Mouse (Mus musculus) heart, adult 2 months (tissue): ENCODE data around the gene Ehd1. TPM values are rescaled to one million over a fixed set of nuclear protein-coding genes. Genes with fewer than 3 reads are reported as not detected.

Experiments used
- DNase-seq, 2 experiments: peaks; one replicate each; pipeline ENCODE4 v3.0.0; 2021
- H3K27ac ChIP-seq: fragments of 200-600 bp; 2 replicates; pipeline ENCODE4 v1.8.1; 2022
- H3K27me3 ChIP-seq: fragments of 200-500 bp; 2 replicates; pipeline ENCODE4 v1.6.1; 2012; ENCODE audit warnings: mild to moderate bottlenecking, low read length, inconsistent platforms, mixed read lengths; ENCODE audit not compliant: control insufficient read depth, insufficient read depth
- H3K36me3 ChIP-seq: fragments of 200-500 bp; 2 replicates; pipeline ENCODE4 v1.6.1; 2012; ENCODE audit warnings: low read length, inconsistent platforms; ENCODE audit not compliant: control insufficient read depth, insufficient read depth
- H3K4me1 ChIP-seq: fragments of 200-500 bp; 2 replicates; pipeline ENCODE4 v1.6.1; 2011; ENCODE audit warnings: low read length; ENCODE audit not compliant: control insufficient read depth, insufficient read depth
- H3K4me3 ChIP-seq: fragments of 200-600 bp; 2 replicates; pipeline ENCODE4 v1.8.1; 2022
- H3K79me2 ChIP-seq: fragments of 200-500 bp; replicated peaks from 2 replicates; pipeline ENCODE4 v1.6.1; 2012; ENCODE audit warnings: mild to moderate bottlenecking, inconsistent platforms, low read length, moderate library complexity, mixed read lengths; ENCODE audit not compliant: control insufficient read depth, insufficient read depth
- H3K9ac ChIP-seq: fragments of 200-500 bp; 2 replicates; pipeline ENCODE4 v1.6.1; 2012; ENCODE audit warnings: low read depth, mild to moderate bottlenecking, control low read depth, inconsistent platforms, low read length, mixed read lengths
- CTCF ChIP-seq: fragments of 200-600 bp; IDR thresholded peaks from 2 replicates; pipeline ENCODE4 v1.8.1; 2022; ENCODE audit warnings: antibody characterized with exemption, mild to moderate bottlenecking, moderate library complexity
- EP300 ChIP-seq: fragments of 200-500 bp; IDR thresholded peaks from 2 replicates; pipeline ENCODE4 v1.6.1; 2011; ENCODE audit warnings: low read depth, low read length, control low read depth; ENCODE audit not compliant: insufficient read depth
- POLR2A ChIP-seq: fragments of 200-500 bp; IDR thresholded peaks from 2 replicates; pipeline ENCODE4 v1.6.1; 2011; ENCODE audit warnings: mild to moderate bottlenecking, low read depth, low read length, control low read depth; ENCODE audit not compliant: insufficient read depth
- WGBS: fragments of 180-500 bp; shearing (Covaris S2); methylation state at CpG from one replicate; pipeline ENCODE4 v1.1.7; 2018; 5-methylcytosine and 5-hydroxymethylcytosine counted together
- intact Hi-C: fragments of 180-260 bp; cut with DNase I; formaldehyde crosslinking; loops from one replicate; pipeline ENCODE4 v1.15.1; 2025
- polyA plus RNA-seq: library from polyadenylated mRNA; depleted of rRNA; stranded (reverse); fragments of >200 nt; gene quantifications from 2 replicates; pipeline ENCODE4 v1.2.3, GENCODE M21; 2012
- total RNA-seq, 2 experiments: library from RNA; stranded (reverse); gene quantifications; 2 replicates each; pipeline ENCODE4 v1.2.3; 2021

Ehd1 gene
- total and polyA plus RNA-seq, 3 experiments: 98.0 to 142 (median 120) TPM

DNA sequence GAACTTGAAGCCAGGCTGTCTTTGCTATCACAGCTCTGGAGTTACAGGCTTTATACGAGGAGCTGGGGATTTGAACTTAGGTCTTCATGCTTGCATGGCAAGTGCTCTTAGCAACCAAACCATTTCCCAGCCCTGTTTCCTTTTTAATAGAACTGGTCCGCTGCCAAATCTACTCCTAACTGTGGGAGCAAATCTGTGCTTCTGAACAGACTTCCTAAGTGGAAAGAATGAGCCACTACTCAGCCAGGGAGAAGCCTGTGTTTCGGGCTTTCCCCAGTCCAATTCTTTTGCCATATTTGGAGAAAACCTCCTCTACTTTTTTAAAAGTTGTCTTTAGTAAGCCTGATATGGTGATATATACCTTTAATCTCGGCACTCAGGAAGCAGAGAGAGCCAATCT lies 3.8 kb upstream of the Ehd1 start:
- intact Hi-C loops: no loop called here
- Histone ChIP-seq H3K4me3 (no peak overlapping the region), H3K79me2 (no peaks in the 10 kb centered on the region), H3K27me3 (no peaks in the 10 kb centered on the region), H3K36me3 (no peaks in the 10 kb centered on the region), H3K9ac (no peak overlapping the region), H3K4me1 (peaks cover 13% of the 10 kb centered on the region), H3K27ac (peak overlapping the region; percentile 77)
- no peak for DNase-seq
- WGBS: 30% methylated on average over 4 of the region's 4 CpGs
- 0 out of 2 replicates have a peak, but pooled peaks have one; percentile 19 for TF ChIP-seq POLR2A
- no peak for TF ChIP-seq CTCF
- TF ChIP-seq EP300: no peak

DNA sequence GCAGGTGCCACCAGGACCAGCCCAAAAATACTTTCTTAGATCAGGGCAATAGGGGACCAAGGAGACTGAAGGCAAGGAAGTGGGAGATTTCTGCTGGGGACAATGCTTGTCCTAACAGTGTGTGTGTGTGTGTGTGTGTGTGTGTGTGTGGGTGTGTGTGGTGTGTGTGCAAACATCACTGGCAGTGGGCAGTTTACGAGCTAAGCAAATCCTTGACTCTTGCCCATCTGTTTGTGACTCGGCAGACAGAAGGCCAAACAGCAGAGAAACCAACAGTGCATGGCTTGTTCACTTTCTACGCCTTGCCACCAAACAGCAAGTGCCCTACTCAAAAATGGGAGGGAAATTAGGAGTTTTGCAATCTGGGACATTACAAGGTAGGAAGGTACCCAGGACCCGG lies 2.9 kb upstream of the Ehd1 start:
- no peaks in the 10 kb centered on the region for H3K36me3 ChIP-seq
- TF ChIP-seq CTCF (no peak), POLR2A (no peak), EP300 (no peak)
- no peak overlapping the region for H3K4me3 ChIP-seq
- intact Hi-C loops: no loop called here
- peak overlapping the region; percentile 77 for H3K27ac ChIP-seq
- no peaks in the 10 kb centered on the region for H3K27me3 ChIP-seq
- no peaks in the 10 kb centered on the region for H3K79me2 ChIP-seq
- WGBS: 75% methylated on average over 4 of the region's 4 CpGs
- no peak for DNase-seq
- H3K4me1 ChIP-seq: peaks cover 12% of the 10 kb centered on the region
- no peak overlapping the region for H3K9ac ChIP-seq

GRCm38 (mm10) chr19:6273998-6274608 lies 2.4 kb upstream of the Ehd1 start:
- TF ChIP-seq POLR2A (no peak; the same call in 1 of the 2 replicates), EP300 (no peak), CTCF (no peak)
- 76% methylated on average over 13 of the region's 13 CpGs for WGBS
- Histone ChIP-seq H3K36me3 (no peaks in the 10 kb centered on the region), H3K4me3 (no peak overlapping the region), H3K27me3 (no peaks in the 10 kb centered on the region), H3K9ac (no peak overlapping the region), H3K4me1 (peaks cover 12% of the 10 kb centered on the region), H3K79me2 (no peaks in the 10 kb centered on the region), H3K27ac (peak overlapping the region; percentile 77)
- intact Hi-C loops: no loop called here
- DNase-seq: peak in 1 of 2 experiments; percentile 44

- TF ChIP-seq CTCF (no peak), EP300 (no peak), POLR2A (no peak)
- peak overlapping the region; percentile 77 for H3K27ac ChIP-seq
- peak overlapping the region; percentile 43 for H3K9ac ChIP-seq
- peak overlapping the region; percentile 42 for H3K4me3 ChIP-seq
- peak in 1 of 2 experiments; percentile 72 for DNase-seq
- no peaks in the 10 kb centered on the region for H3K27me3 ChIP-seq
- H3K79me2 ChIP-seq: peaks cover 1% of the 10 kb centered on the region; the same call in 1 of the 2 replicates
- H3K4me1 ChIP-seq: peaks cover 21% of the 10 kb centered on the region
- intact Hi-C loops: loop anchor here (1.0 kb wide), 1 partner anchor 26 kb away; no protein-coding TSS in a partner anchor
- H3K36me3 ChIP-seq: peaks cover 8% of the 10 kb centered on the region
- 12% methylated on average over 15 of the region's 15 CpGs for WGBS
These were observed 660 bp upstream of the Ehd1 start for GRCm38 (mm10) chr19:6275740-6276389.

DNA sequence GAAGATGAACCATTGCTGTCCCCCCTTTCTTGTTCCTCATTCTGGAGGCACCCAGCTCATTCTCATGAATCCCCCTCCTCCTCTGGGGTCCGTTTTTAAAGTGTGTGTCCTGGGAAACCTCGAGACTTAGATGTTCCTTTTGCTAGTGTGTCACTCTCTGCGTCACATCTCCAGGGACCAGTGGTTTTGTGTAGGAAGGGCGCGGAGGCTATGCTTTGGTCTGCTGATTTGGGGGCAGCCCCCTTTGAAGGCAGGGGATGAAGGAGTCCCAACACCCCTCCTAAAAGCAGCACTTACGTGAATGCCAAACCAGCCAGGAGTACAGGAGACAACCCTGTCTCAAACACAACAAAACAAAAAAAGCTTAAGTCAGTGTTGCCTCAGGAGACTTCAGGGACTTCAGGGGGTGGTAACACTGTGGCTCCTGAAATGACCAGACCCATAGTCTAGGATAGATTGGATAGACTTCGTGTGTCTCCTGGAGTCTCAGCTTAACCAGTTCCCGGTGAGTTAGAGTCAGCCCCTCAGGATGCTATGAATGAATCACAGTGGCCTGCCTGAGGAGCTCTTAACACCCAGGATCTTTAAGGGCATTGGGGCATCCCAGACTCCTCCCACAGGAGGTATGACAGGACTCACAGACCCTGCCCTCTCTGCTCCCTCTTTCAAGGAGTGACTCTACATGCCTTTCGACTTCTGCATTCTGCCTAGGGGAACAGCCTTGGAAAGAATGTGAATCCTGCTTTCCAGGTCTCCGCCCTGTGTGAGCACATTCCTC lies 1.3 kb downstream of the Ehd1 start:
- TF ChIP-seq POLR2A (peak; percentile 96), CTCF (no peak), EP300 (peak; percentile 85)
- Histone ChIP-seq H3K9ac (peak overlapping the region; percentile 98), H3K4me1 (peaks cover 26% of the 10 kb centered on the region), H3K27ac (peak overlapping the region; percentile 98), H3K27me3 (no peaks in the 10 kb centered on the region), H3K4me3 (peak overlapping the region; percentile 92), H3K36me3 (peaks cover 24% of the 10 kb centered on the region), H3K79me2 (peaks cover 3% of the 10 kb centered on the region)
- WGBS: 1% methylated on average over 10 of the region's 10 CpGs
- intact Hi-C loops: no loop called here
- peak; percentile 82 to 89 for DNase-seq
